Mouse (Mus musculus) lung, adult 2 months (tissue): ENCODE data around the gene Ank.

Experiments used
- CTCF ChIP-seq: fragments of 200-500 bp; IDR thresholded peaks from 2 replicates; pipeline ENCODE4 v1.5.1; 2011; ENCODE audit warnings: mild to moderate bottlenecking, low read length, control low read depth; ENCODE audit not compliant: insufficient read depth
- POLR2A ChIP-seq: fragments of 200-500 bp; IDR thresholded peaks from 2 replicates; pipeline ENCODE4 v1.6.1; 2011; ENCODE audit warnings: low read depth, mild to moderate bottlenecking, control low read depth, low read length, borderline replicate concordance; ENCODE audit errors: extremely low read depth

- TF ChIP-seq CTCF, result no peak
- TF ChIP-seq POLR2A, result no peak
These were observed 115.2 kb downstream of the Ank start for GRCm38 (mm10) chr15:27581640-27582039.
